Mouse (Mus musculus) cerebellum, adult (tissue): ENCODE results near the gene Adamts8.

Experiments
- ATAC-seq: cut with Nextera tagmentation; 2 replicates; pipeline ENCODE4 v1.9.2; 2017; ENCODE audit warnings: mild to moderate bottlenecking, moderate library complexity, mixed read lengths; ENCODE audit not compliant: insufficient number of reproducible peaks, low FRiP score, low TSS enrichment

Gene Adamts8

DNA sequence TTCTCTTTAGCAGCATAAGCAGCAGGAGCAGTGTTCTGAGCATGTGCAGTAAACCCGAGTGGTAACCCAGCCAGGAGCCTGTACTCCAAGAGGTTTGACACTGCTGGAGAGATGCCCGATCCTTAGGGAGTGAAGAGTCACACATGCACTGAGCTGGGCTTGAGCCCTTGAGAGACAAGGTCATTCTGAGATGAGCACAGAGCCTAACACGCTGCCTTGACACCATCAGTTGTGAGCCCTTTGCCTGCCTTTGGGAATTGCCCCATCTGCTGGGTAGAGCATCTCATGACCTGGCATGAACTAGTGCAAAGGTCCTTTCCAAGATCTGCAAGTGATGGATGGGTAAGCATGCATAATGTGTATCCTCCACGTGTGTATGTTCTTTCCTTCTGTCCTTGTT is 29.6 kb downstream of the Adamts8 start:
- no peak for ATAC-seq

DNA sequence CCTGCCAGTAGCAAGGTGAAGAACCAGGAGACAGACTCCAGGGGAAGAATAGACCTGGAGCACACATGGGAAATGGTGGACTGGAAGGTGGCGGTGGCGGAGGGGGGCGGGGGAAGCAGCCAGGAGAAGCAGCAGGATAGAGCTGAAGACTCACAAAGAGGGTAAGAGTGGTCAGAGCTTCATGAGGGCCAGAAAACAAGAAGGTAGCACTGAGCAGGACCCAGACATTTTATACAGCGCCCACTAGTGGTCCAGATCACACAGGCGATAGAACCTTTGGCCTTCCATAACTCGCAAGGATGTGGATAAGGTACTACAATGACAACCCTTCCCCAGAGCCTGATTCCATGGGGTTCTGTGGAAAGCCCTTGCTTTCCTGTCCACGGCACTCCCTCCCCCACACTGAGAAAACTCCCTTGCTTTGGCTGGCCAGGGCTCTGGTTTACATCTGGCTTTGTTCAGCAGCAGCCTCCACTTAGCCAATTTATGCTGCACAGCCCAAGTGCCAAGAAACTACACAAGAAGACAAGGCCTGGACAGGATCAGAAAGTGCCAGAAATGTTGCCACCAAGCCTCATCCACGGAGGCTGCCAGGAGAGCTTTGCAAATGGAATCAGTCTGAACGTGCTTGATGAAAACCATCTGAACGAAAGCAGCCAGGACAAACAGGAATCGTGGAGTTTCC is 34.1 kb downstream of the Adamts8 start:
- ATAC-seq: no peak

DNA sequence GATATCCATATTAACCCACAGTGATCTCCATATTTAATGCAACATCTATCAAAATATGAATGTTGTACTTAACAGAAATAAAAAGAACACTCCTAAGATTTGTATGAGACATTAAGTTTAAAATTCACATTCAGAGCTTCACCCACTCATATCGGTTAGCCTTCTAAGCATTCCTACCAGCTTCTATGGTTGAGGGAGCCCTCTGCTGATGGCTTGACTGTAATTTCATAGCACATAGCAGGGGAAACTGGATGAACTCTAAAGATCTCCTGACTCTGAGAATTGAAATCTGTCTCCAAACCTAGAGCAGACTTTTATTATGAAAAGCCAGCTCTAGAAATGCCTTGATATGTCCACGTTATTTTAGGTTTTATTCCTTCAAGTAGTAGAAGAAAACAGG is 38.1 kb downstream of the Adamts8 start:
- no peak for ATAC-seq

DNA sequence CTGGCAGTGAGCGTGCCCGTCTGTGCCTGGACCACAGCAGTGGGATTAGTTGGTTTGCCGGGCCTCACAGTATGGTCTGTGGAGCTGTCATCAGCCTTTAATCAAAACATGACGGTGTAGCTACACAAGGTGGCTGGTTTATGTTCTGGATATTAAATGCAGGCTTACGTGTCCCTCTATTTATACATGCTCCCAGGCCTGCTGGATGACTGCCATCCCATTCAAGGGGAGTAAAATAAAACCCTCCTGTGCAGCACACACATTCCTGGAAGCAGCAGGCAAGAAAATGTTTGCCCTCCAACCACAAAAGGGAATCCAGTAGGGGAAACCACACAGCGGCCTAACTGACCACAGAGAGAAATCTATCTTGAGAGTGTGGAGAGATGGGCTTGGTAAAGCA is 43.4 kb downstream of the Adamts8 start:
- ATAC-seq: no peak

DNA sequence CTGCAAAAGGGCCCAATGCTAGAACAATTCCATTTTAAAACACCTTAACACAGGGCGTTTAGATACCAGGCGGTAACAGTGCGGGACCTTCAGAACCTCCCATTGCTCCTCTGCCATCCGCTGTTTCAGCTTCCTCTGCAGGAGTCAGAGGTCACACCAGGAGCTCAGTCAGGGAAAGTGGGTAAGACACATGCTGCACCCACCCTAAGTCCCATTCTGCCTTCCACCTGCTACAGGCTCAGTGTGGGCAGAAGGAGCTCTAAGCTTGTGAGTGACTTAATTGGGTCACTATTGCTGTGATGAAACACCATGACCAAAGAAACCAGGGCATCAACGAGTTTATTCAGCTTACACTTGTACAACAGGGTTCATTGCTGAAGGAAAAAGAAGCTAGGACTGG is 50.7 kb downstream of the Adamts8 start:
- ATAC-seq: no peak

DNA sequence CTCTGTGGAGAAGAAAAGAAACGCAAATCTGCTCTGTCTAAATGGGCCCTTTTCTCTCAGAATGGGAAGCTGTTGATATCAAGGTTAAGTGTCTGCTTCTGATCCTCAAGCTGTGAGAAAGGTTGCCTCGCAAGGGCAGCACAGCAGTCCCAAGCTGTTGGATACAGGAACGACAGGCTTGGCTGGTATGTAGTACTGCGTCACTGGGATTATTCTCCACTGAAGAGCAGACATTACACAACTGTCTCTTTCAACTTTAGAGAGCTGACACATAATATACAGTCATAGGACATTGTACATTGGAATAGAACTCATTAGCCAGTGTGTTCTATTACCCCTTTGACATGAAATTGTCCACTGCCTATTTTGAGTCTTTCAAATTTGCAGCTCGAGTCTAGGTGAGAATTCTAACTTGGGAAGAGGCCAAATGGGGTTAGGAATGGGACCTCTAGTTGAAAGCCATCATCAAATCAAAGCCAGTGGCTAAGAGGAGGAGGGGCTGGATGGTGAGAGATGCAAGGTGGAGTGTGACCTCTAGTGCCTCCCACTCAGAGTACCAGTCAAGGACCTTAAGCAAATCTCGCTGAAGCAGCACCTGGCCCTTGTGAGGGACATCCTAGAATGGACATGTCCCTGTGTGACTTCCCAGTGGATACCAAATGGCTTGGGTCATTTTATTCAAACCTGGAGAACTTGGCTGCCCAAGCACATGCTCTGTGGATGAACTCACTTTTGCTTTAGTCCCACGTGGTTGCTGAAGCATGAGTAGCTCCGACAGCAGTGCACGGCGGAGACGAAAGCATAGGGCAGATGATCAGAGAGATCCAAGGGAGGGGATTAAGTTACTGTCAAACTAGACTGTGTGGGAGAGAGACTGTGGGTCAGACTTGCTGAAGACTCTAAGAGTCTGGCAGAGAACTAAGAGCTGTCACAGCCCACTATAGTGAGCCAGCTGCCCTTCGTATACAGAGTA is 54.5 kb downstream of the Adamts8 start:
- ATAC-seq: no peak

DNA sequence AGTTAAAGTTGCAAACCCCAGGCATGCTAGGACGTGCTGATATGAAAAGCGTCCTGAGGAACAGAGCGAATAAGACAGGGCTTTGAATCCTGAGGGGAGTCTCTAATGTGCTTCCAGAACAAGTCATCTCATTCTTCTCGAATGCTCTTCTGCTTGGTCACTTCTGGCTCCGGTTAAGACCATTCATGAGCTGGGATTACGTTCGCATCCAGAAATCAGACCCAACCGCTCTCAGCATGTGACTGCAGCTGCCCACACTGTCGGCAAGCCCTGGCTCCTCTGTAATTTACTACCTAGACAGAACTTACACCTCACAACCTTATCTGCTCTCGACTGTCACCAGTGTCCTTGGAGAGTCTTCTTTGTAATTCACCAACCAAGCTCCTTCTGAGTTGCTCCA is 58.3 kb downstream of the Adamts8 start:
- ATAC-seq: no peak

DNA sequence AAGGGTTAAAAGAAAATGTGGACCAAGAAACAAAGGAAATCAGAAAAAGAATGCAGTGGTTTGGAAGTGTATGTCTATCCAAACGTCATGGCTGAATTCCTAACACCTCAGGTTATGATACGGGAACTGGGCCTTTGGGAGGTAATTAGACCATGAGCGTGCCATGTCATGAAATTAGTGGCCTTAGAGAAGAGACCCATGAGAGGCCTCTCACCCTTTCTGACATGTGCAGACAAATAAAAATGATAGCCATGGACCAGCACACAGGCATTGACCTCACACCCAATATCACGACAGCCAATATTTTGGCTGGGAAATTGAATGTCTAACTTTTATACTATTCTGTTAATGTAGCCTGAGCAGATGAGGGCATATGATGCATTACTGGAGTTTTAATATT is 60.2 kb downstream of the Adamts8 start:
- no peak for ATAC-seq

DNA sequence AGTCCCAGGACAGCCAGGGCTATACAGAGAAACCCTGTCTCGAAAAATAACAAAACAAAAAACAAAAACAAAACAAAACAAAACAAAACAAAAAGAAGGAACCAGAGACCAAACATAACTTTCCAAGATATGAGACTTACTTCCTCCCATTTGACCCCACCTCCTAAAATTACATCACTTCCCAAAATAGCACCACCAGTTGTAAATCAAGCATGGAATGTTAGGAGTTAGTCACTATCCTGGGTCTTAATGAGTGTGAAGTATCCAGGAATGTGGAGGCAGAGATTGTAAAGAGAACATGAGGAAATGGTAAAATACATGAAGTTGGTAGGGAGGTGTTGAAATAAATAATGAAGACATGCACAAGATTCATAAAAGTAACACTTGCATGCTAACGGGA is 67.0 kb downstream of the Adamts8 start:
- ATAC-seq: no peak

DNA sequence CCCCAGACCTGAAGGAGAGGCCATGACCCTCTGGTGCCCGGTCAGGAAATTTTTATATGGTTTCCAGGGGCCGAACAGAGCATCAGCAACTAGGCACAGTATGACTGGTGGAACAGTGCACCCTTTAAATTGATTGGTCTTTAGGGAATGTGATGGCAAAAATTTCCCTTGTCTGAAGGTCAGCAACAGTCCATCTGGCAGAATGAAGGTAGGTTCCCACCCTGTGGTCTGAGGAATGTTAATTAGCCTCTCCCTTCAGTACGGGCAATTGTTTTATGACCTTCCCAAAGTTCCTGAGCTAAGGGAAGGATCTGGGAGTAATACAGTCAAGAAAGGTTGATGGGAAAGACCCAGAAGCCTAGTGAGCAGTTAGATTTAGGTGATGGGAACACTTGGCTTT is 67.7 kb downstream of the Adamts8 start:
- ATAC-seq: no peak

DNA sequence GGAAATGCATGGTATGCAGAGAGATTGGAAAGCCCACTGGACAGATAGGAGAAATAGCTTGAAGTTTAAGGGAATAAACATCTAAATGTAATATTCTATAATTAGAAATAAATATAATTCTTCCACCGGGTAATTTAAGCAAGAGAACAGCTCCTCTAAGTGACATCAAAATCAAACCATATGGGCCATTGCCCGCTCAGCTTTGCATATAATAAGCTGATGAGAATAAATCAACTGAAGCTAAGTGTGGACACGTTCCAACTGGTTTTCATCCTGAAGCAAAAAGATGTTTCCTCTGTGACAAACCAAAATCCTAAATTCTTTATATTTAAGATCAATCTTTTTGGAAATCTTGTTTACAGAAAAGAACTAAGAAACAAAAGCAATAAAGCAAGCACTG is 68.4 kb downstream of the Adamts8 start:
- ATAC-seq: no peak

DNA sequence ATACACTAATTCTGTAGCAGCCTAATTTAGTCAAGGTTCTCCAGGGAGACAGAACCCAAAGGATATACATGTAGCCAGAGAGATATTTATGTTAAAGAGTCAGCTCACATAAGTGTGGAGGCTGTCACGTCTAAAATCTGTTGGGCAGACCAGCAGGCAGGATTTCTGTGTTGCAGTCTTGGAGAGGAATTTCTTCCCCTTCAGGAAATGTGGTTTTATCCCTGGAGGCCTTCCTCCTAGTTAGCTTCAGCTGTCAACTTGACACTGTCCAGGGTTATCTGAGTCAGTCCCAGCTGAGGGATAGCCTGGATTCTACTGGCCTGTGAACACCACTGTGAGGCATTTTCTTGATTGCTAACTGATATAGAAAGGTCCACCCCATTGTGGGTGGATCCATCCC is 69.2 kb downstream of the Adamts8 start:
- ATAC-seq: no peak

DNA sequence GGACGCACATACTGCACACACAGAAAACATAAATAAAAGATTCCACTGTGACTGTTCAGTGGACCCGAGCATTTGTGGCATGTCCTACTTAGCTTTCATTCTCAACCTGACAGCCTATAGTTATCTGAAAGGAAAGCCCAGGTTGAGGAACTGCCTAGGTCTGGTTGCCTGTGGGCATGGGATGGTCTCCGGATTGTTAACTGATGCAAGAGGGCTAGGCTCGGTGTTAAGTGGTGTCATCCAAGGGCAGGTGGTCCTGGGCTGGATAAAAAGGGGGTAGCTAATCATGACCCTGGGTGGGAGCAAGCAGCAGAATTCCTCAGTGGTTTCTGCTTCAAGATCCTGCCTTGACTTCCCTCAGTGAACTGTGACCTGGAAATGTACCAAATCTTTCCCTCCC is 70.3 kb downstream of the Adamts8 start:
- no peak for ATAC-seq

DNA sequence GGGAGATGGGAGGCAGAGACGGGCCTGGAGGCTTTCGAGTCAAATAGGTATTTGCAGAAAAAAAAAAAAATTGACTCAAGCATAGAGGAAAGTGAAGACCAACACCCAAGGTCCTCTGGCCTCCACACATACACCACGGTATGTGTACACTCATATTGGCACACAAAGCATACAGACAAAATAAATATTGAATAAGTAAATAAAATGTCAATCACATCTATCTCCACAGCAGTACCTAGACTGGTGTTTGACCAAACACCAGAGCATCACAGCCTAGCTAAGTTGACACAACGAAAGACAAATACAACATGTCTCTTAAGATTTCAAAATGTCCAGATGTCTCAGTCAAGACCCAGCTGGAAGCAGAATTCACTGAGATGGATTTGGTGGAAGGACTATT is 71.1 kb downstream of the Adamts8 start:
- no peak for ATAC-seq
